Mouse (Mus musculus) ES-Bruce4 (cell line): Measurements from ENCODE around the gene Gstz1.

ENCODE experiments used
- CTCF ChIP-seq: IDR thresholded peaks from one replicate; pipeline ENCODE4 v1.8.1; 2011; ENCODE audit warnings: low read depth, low read length
- EP300 ChIP-seq: IDR thresholded peaks from 2 replicates; pipeline ENCODE4 v1.6.1; 2011; ENCODE audit warnings: low read depth, low read length; ENCODE audit not compliant: insufficient read depth
- POLR2A ChIP-seq: IDR thresholded peaks from one replicate; pipeline ENCODE4 v1.8.1; 2011; ENCODE audit warnings: low read length; ENCODE audit not compliant: insufficient read depth

DNA sequence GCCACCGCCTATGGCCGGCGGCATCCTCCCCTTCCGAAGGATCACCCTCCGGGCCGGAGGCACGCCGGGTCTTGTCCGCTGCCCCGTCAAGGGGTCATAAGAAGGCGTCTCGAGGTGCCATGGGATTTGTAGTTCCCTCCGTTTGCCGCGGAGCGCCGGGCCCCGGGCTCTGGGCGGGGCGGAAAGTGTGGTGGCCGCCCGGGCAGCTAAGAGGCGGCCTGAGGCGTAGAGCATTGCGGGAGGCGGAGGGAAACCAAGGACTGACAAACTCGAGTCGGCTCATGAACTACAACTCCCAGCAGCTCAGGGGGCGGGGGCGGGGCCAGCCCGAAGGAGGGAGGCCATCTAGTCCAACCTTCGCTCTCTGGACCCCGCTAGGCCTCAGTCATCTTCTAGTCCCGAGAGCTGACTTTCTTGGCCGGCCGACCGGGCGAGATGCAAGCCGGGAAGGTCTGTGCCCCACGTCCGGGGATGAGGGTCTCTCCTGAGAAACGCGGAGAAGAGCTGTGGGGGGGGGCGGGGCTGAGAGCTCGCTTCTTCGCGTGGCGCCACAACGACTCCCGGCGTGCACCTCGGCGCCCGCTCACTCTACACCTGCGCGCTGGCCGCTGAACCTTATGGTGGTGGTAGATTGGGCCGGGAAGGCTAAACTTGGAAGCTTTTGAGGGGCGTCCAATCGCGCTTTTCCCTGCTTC is 577 bp downstream of the Gstz1 start, which contains the start of gene Pomt2:
- peak; percentile 44 for TF ChIP-seq POLR2A
- 0 out of 2 replicates have a peak, but pooled peaks have one; percentile 5 for TF ChIP-seq EP300
- TF ChIP-seq CTCF: no peak
